Mouse (Mus musculus) midbrain, embryonic 10.5 days (tissue): ENCODE measurements around the gene Auts2. TPM values are rescaled to one million over a fixed set of nuclear protein-coding genes. Genes with fewer than 3 reads are reported as not detected.

Experiments used
- DNase-seq: peaks from one replicate; pipeline ENCODE4 v3.0.0-alpha.2; 2017; ENCODE audit warnings: low spot score
- H3K27ac ChIP-seq: fragments of 300-500 bp; sonication (generic); replicated peaks from 2 replicates; pipeline ENCODE4 v1.5.1; 2016; ENCODE audit warnings: mild to moderate bottlenecking
- H3K27me3 ChIP-seq: fragments of 300-500 bp; sonication (generic); 2 replicates; pipeline ENCODE4 v1.6.1; 2016; ENCODE audit warnings: low read depth, mild to moderate bottlenecking; ENCODE audit not compliant: poor library complexity, severe bottlenecking
- H3K36me3 ChIP-seq: fragments of 300-500 bp; sonication (generic); 2 replicates; pipeline ENCODE4 v1.6.1; 2016; ENCODE audit warnings: mild to moderate bottlenecking, moderate library complexity
- H3K4me1 ChIP-seq: fragments of 300-500 bp; sonication (generic); 2 replicates; pipeline ENCODE4 v1.6.1; 2016
- H3K4me3 ChIP-seq: fragments of 300-500 bp; sonication (generic); 2 replicates; pipeline ENCODE4 v1.5.1; 2016; ENCODE audit warnings: mild to moderate bottlenecking, moderate library complexity
- H3K9me3 ChIP-seq: fragments of 300-500 bp; sonication (generic); replicated peaks from 2 replicates; pipeline ENCODE4 v1.6.1; 2016; ENCODE audit warnings: mild to moderate bottlenecking
- WGBS: fragments of 180-500 bp; shearing (Covaris S2); methylation state at CpG from one replicate; pipeline ENCODE4 v1.1.7; 2016; 5-methylcytosine and 5-hydroxymethylcytosine counted together
- polyA plus RNA-seq: library from polyadenylated mRNA; unstranded; fragments of >200 nt; fragmentation: Nextera tagmentation; extraction: Ambion mirVana; gene quantifications from 2 replicates; pipeline ENCODE4 v1.2.1, GENCODE M21; 2016

Auts2 gene
- polyA plus RNA-seq, 1 experiment from 2014 or later, result 32.3 TPM

DNA sequence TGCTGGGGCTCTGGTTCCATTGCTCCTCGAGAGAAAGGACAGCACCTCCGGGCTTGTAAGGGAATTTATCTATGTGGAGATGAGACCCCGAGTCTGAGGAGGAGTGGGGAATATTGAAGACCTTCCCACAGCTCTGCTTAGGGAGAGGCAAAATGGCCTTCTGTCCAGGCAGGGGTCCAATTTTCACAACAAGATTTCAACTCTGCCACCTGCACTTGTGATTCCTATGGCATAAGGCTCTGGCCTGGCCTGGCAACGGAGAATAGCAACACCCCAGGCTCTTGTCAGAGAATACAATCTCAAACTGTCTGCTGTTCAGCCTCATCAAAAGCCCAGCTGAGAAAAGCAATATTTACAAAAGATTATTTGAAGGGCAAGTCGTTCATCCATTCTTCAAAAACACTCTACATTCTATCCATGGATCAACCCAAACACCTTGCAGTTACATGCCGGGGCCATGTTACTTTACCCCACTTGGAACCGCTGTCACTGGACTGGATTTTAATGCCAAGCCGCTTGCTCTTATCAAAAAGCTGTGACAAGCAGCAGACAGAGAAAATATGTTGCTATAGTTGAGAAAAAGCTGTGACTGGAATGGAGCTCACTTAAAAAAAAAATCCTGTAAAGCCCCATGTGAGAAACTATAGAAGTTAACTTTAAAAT lies 856.1 kb downstream of the Auts2 start:
- Histone ChIP-seq H3K27me3 (no peaks in the 10 kb centered on the region), H3K9me3 (peaks cover 5% of the 10 kb centered on the region), H3K4me3 (no peak overlapping the region), H3K36me3 (no peaks in the 10 kb centered on the region), H3K27ac (no peak overlapping the region), H3K4me1 (no peaks in the 10 kb centered on the region)
- 86% methylated on average over 8 of the region's 8 CpGs for WGBS
- DNase-seq, result no peak

DNA sequence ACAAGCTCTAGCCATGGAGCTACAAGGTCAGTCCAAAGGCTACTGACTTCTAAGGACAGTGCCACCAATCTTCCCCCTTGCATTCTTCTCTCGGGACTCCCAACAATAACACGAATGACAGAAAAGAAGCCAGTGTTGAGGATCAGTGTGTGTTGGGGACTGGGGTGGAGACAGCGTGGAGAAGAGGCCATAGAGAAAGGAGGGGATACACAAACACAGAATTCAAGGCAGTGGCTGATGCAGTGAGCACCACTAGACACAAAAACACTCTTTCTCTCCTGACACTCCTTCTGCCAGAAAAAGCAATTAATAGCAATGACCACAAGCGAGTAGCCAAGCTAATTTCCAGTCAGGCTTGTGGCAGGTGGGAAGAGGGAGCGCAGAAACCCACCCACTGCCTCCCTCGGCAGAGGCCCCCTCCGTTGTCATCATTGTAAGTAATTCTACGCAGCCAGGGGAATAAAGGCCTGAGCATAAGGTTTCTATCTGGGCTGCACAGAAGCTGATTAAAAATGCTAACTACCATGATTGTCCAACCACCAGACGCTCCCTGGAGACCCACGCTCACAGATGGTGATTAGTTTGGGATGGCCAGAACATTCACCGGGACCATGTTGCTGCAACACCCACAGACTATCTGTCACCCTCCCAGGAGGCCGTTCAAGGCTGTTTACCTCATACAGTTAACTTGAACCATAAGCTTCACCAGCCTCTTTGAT lies 862.9 kb downstream of the Auts2 start:
- WGBS, result 72% methylated on average over 12 of the region's 12 CpGs
- H3K27me3 ChIP-seq, result 0 out of 2 replicates have a peak, but pooled peaks cover 9% of the 10 kb centered on the region
- peaks cover 27% of the 10 kb centered on the region for H3K4me1 ChIP-seq
- H3K9me3 ChIP-seq, result peaks cover 5% of the 10 kb centered on the region
- no peak overlapping the region for H3K4me3 ChIP-seq
- DNase-seq, result peak; percentile 28
- H3K36me3 ChIP-seq, result no peaks in the 10 kb centered on the region
- peak overlapping the region; percentile 46; the same call in 1 of the 2 replicates for H3K27ac ChIP-seq

- H3K36me3 ChIP-seq, result no peaks in the 10 kb centered on the region
- H3K27me3 ChIP-seq, result 0 out of 2 replicates have a peak, but pooled peaks cover 9% of the 10 kb centered on the region
- H3K27ac ChIP-seq, result peak overlapping the region; percentile 46; the same call in 1 of the 2 replicates
- peaks cover 27% of the 10 kb centered on the region for H3K4me1 ChIP-seq
- H3K4me3 ChIP-seq, result no peak overlapping the region
- no peak for DNase-seq
- H3K9me3 ChIP-seq, result peaks cover 5% of the 10 kb centered on the region
- 96% methylated on average over 1 of the region's 1 CpGs for WGBS
Observed at GRCm38 (mm10) chr5:131679523-131679922, 863.6 kb downstream of the Auts2 start.

- no peaks in the 10 kb centered on the region for H3K9me3 ChIP-seq
- H3K36me3 ChIP-seq, result no peaks in the 10 kb centered on the region
- H3K27me3 ChIP-seq, result 0 out of 2 replicates have a peak, but pooled peaks cover 9% of the 10 kb centered on the region
- peaks cover 27% of the 10 kb centered on the region for H3K4me1 ChIP-seq
- WGBS, result 90% methylated on average over 5 of the region's 5 CpGs
- no peak overlapping the region for H3K4me3 ChIP-seq
- H3K27ac ChIP-seq, result no peak overlapping the region
- no peak for DNase-seq
Observed at GRCm38 (mm10) chr5:131677518-131677917, 865.6 kb downstream of the Auts2 start.

GRCm38 (mm10) chr5:131673696-131674095 lies 869.4 kb downstream of the Auts2 start:
- H3K4me1 ChIP-seq, result no peaks in the 10 kb centered on the region
- no peak overlapping the region for H3K4me3 ChIP-seq
- DNase-seq, result no peak
- peaks cover 17% of the 10 kb centered on the region; the same call in 1 of the 2 replicates for H3K27me3 ChIP-seq
- H3K36me3 ChIP-seq, result no peaks in the 10 kb centered on the region
- WGBS, result 83% methylated on average over 4 of the region's 4 CpGs
- H3K27ac ChIP-seq, result no peak overlapping the region
- no peaks in the 10 kb centered on the region for H3K9me3 ChIP-seq

- H3K36me3 ChIP-seq, result no peaks in the 10 kb centered on the region
- no peak for DNase-seq
- peaks cover 16% of the 10 kb centered on the region for H3K27me3 ChIP-seq
- peaks cover 4% of the 10 kb centered on the region; the same call in 1 of the 2 replicates for H3K9me3 ChIP-seq
- H3K4me1 ChIP-seq, result peaks cover 9% of the 10 kb centered on the region
- H3K27ac ChIP-seq, result no peak overlapping the region
- 91% methylated on average over 8 of the region's 8 CpGs for WGBS
- no peak overlapping the region for H3K4me3 ChIP-seq
Observed at GRCm38 (mm10) chr5:131665068-131665467, 878.1 kb downstream of the Auts2 start.

- Histone ChIP-seq H3K27ac (no peak overlapping the region), H3K4me1 (peaks cover 9% of the 10 kb centered on the region), H3K9me3 (peaks cover 4% of the 10 kb centered on the region; the same call in 1 of the 2 replicates), H3K36me3 (no peaks in the 10 kb centered on the region), H3K27me3 (peaks cover 16% of the 10 kb centered on the region), H3K4me3 (no peak overlapping the region)
- no peak for DNase-seq
- 96% methylated on average over 7 of the region's 7 CpGs for WGBS
Observed at GRCm38 (mm10) chr5:131664657-131665056, 878.5 kb downstream of the Auts2 start.

GRCm38 (mm10) chr5:131662657-131663056 lies 880.5 kb downstream of the Auts2 start:
- H3K36me3 ChIP-seq, result no peaks in the 10 kb centered on the region
- peaks cover 28% of the 10 kb centered on the region for H3K27me3 ChIP-seq
- WGBS, result 97% methylated on average over 2 of the region's 2 CpGs
- H3K4me1 ChIP-seq, result peaks cover 9% of the 10 kb centered on the region
- peaks cover 4% of the 10 kb centered on the region; the same call in 1 of the 2 replicates for H3K9me3 ChIP-seq
- no peak overlapping the region for H3K4me3 ChIP-seq
- no peak for DNase-seq
- no peak overlapping the region for H3K27ac ChIP-seq

GRCm38 (mm10) chr5:131658822-131659515 lies 884.2 kb downstream of the Auts2 start:
- Histone ChIP-seq H3K27ac (no peak overlapping the region; the same call in 1 of the 2 replicates), H3K4me3 (no peak overlapping the region), H3K9me3 (peaks cover 4% of the 10 kb centered on the region; the same call in 1 of the 2 replicates), H3K27me3 (peaks cover 57% of the 10 kb centered on the region), H3K4me1 (peaks cover 17% of the 10 kb centered on the region), H3K36me3 (no peaks in the 10 kb centered on the region)
- DNase-seq, result no peak
- WGBS, result 89% methylated on average over 19 of the region's 19 CpGs

DNA sequence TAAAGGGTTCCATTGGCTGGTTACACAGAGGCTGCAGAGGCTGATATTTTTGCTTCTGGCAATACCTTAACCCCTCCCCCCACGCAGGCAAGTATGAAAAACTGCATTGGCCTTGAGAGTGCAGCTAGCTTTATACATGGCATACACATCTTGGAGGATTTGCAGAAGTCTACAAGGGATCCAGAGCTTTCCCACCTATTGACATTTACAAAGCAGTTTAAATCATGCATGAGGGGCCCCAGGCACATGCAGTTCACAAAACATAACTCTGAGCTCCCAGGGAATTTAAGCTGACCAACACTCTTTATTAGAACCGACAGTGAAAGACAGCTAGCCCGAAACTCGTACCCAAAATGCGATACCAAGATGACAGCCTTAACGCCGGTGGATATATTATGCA lies 888.9 kb downstream of the Auts2 start:
- H3K4me1 ChIP-seq, result peaks cover 38% of the 10 kb centered on the region
- H3K27me3 ChIP-seq, result peaks cover 98% of the 10 kb centered on the region
- no peak overlapping the region for H3K27ac ChIP-seq
- H3K36me3 ChIP-seq, result no peaks in the 10 kb centered on the region
- DNase-seq, result no peak
- no peak overlapping the region for H3K4me3 ChIP-seq
- 64% methylated on average over 7 of the region's 7 CpGs for WGBS
- no peaks in the 10 kb centered on the region for H3K9me3 ChIP-seq

DNA sequence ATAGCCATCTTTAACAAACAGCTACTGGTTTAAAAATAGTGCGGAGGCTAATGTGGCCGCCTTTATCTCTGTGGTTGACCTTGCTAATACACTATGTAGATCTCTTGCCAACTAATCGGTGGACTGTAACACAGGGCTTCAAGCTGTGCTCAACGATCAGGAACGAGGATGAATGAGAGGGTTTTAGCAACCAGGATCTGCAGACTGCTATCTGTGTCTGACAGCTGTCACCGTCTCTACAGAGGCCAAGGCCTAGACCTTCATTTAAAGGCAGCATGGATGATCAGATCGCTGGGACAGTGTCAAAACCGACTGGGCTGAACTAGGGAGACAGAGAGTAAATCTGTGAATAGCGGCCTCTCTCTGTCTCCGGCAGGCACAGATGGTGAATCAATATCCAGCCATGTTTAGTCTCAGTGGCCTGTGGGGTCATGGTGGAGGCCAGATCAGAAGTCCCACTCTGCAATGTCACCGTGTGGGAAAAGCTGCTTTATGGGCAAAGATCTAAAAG lies 892.7 kb downstream of the Auts2 start:
- H3K27me3 ChIP-seq, result peaks cover 91% of the 10 kb centered on the region
- peak; percentile 33 for DNase-seq
- 51% methylated on average over 11 of the region's 11 CpGs for WGBS

DNA sequence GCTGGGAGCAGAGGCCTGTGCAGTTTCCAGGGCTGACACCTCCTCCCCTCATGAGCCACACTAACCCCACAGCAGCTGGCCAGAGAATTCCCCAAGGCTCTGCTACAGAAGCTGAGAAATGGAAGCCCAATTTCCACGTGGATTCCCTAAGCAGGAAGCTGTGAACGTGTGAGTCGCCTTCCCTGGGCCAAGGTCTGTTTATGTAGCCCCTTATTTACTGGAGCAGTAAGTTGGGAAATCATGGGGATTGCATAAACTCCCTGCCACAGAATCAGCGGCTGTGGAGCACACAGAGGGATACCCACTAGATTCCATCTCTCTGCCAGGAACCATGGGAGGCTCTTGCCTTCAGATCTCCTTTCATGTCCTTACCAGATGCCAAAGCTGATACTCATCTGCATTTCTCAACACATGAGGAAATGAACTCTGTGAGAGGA lies 895.4 kb downstream of the Auts2 start:
- H3K36me3 ChIP-seq, result no peaks in the 10 kb centered on the region
- peak; percentile 32 for DNase-seq
- H3K27me3 ChIP-seq, result peaks cover 87% of the 10 kb centered on the region
- no peaks in the 10 kb centered on the region for H3K9me3 ChIP-seq
- WGBS, result 33% methylated on average over 4 of the region's 4 CpGs
- H3K4me1 ChIP-seq, result peaks cover 77% of the 10 kb centered on the region
- no peak overlapping the region for H3K4me3 ChIP-seq
- H3K27ac ChIP-seq, result peak overlapping the region; percentile 58; the same call in 1 of the 2 replicates

More for the DNA sequence above, 892.7 kb downstream of the Auts2 start:
- Histone ChIP-seq H3K36me3 (no peaks in the 10 kb centered on the region), H3K9me3 (no peaks in the 10 kb centered on the region), H3K4me1 (peaks cover 69% of the 10 kb centered on the region), H3K27ac (peak overlapping the region; percentile 42), H3K4me3 (no peak overlapping the region)
